Mouse (Mus musculus): ENCODE results near the gene Ap5m1. TPM values are rescaled to one million over a fixed set of nuclear protein-coding genes. Genes with fewer than 3 reads are reported as not detected.

Gene Ap5m1
- polyA plus RNA-seq, 1 experiment from 2014 or later: 28.0 TPM

DNA sequence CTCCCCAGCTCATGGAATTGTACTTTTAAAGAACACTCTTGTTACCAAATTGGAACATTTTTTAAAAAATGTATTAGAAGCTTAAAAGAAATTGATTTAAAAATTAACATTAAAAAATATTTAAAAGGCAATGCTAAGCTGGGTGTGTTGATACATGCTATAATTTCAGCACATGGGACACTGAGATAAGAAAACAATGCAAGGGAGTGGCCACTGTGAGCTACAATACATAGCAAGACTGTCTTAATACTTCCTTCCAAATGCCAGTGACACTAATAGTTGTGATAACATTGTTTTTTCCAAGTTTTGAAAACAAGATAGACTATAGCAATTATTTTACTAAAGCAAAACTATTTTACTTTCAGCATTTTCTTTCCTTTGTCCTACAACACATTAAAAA lies 16.4 kb upstream of the Ap5m1 start:
- Histone ChIP-seq H3K4me1 (replicated peaks; ENCODE audit: insufficient read depth, low read length) (no peaks in the 10 kb centered on the region), H3K4me3 (replicated peaks; ENCODE audit: low read depth, low read length) (no peak overlapping the region)
- TF ChIP-seq CTCF (IDR thresholded peaks at IDR 0.05; ENCODE audit: low read depth): no peak

DNA sequence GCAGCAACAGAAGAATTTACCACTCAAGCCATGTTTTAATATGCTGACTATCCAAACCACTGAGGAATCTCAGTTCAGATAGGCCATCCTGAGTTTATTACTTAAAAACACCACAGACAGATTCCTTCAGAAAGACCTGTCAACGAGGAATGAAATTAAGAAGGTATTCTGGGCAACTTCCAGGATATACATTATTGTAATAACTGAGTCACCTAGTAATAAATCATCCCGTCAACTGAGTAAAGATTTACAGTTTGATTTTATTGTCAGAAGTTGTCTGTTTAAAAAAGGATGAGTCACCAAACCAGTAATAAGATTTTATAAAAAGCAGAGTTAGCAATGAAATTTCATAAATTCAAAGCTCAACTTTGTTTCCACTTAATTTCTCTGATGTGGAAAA lies 2.1 kb upstream of the Ap5m1 start:
- ATAC-seq (replicated peaks; ENCODE audit: low FRiP score, low read depth) (no peak), DNase-seq (ENCODE audit: low spot score) (peak; percentile 14)
- H3K27ac ChIP-seq: no peak overlapping the region
- no peak overlapping the region for H3K9ac ChIP-seq (ENCODE audit: low read depth, low read length)
- peak overlapping the region; percentile 32; the same call in 1 of the 2 replicates for H3K4me2 ChIP-seq (ENCODE audit: low read length)
- TF ChIP-seq CTCF (IDR thresholded peaks at IDR 0.05; ENCODE audit: low read depth): no peak
- no peaks in the 10 kb centered on the region for H3K27me3 ChIP-seq (ENCODE audit: insufficient read depth, low read length)
- WGBS: 57% methylated on average over 2 of the region's 2 CpGs
- no peaks in the 10 kb centered on the region for H3K9me3 ChIP-seq (replicated peaks; ENCODE audit: low read length)
- H3K36me3 ChIP-seq (ENCODE audit: insufficient read depth, low read length): no peaks in the 10 kb centered on the region
- H3K4me1 ChIP-seq (replicated peaks; ENCODE audit: insufficient read depth, low read length): no peaks in the 10 kb centered on the region
- H3K4me3 ChIP-seq (replicated peaks; ENCODE audit: low read depth, low read length): no peak overlapping the region

More for the DNA sequence above, 16.4 kb upstream of the Ap5m1 start:
- ATAC-seq (replicated peaks; ENCODE audit: low FRiP score, low read depth) (no peak), DNase-seq (ENCODE audit: low spot score) (no peak)
- Histone ChIP-seq H3K27me3 (ENCODE audit: insufficient read depth, low read length) (no peaks in the 10 kb centered on the region), H3K9ac (ENCODE audit: low read depth, low read length) (no peak overlapping the region), H3K36me3 (ENCODE audit: insufficient read depth, low read length) (0 out of 2 replicates have a peak, but pooled peaks cover 5% of the 10 kb centered on the region), H3K9me3 (replicated peaks; ENCODE audit: low read length) (no peaks in the 10 kb centered on the region), H3K4me2 (ENCODE audit: low read length) (no peak overlapping the region), H3K27ac (no peak overlapping the region)

DNA sequence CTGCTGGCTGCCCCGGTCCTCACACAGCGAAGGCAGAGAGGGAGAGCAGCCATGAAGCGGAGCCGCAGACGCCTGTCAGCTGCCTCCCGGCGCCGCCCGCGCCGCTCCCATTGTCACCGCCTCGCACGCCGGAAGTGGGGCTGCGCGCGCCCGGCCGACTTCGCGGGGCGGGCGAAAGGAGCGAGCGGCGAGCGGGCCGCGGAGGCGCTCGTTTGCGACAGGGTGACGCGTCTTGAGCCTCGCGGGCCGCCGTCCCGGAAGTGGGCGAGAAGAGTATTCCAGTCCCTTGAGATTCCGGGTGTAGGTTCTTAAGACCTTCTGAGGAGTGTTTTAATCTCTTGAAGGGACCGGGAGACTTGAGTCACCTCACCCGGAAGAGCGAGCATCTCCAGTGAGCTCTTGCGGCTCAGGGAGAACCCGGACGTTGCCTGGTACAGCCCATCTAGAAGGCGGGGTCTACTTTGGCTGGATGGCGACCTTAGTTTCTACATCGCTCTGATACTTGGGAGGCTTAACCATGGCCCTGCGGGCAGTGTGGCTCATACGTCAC lies 452 bp downstream of the Ap5m1 start, which contains the start of gene Exoc5:
Gene Exoc5, minus strand, starts transcription at position 380 of the 550 bp plus-strand sequence.
- Histone ChIP-seq H3K4me2 (ENCODE audit: low read length) (peak within 1 kb of the TSS; percentile 81), H3K27ac (peak within 1 kb of the TSS; percentile 100), H3K27me3 (ENCODE audit: insufficient read depth, low read length) (no peaks in the 10 kb centered on the region), H3K9me3 (replicated peaks; ENCODE audit: low read length) (no peaks in the 10 kb centered on the region), H3K36me3 (ENCODE audit: insufficient read depth, low read length) (no peaks in the 10 kb centered on the region), H3K4me3 (replicated peaks; ENCODE audit: low read depth, low read length) (peak within 1 kb of the TSS; percentile 95), H3K9ac (ENCODE audit: low read depth, low read length) (peak within 1 kb of the TSS; percentile 94), H3K4me1 (replicated peaks; ENCODE audit: insufficient read depth, low read length) (no peaks in the 10 kb centered on the region)
- no peak for TF ChIP-seq CTCF (IDR thresholded peaks at IDR 0.05; ENCODE audit: low read depth)
- 0% methylated on average over 53 of the region's 53 CpGs for WGBS
- DNase-seq (ENCODE audit: low spot score) (peak; percentile 95), ATAC-seq (replicated peaks; ENCODE audit: low FRiP score, low read depth) (peak; percentile 96)

DNA sequence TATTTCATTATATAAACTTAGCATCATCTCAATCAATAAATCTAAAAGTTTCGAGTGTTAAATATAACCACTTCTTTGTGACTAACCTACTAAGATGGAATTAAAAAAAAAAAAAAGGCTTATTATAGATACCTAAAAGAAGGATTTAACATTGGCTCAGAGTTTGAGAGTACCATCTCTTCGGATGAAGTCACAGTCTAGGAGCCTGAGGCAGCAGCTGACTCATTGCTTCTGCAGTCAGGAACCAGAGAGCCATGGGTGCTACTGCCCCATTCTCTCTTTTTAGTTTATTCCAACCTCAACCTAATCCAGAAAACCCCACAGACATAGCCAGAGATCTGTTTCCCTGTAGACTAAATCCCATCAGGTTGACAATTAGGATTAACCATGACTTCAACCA lies 6.9 kb downstream of the Ap5m1 start:
- Histone ChIP-seq H3K27ac (no peak overlapping the region), H3K4me2 (ENCODE audit: low read length) (no peak overlapping the region), H3K36me3 (ENCODE audit: insufficient read depth, low read length) (peaks cover 7% of the 10 kb centered on the region; the same call in 1 of the 2 replicates), H3K4me1 (replicated peaks; ENCODE audit: insufficient read depth, low read length) (no peaks in the 10 kb centered on the region), H3K27me3 (ENCODE audit: insufficient read depth, low read length) (no peaks in the 10 kb centered on the region), H3K9me3 (replicated peaks; ENCODE audit: low read length) (no peaks in the 10 kb centered on the region), H3K9ac (ENCODE audit: low read depth, low read length) (no peak overlapping the region), H3K4me3 (replicated peaks; ENCODE audit: low read depth, low read length) (no peak overlapping the region)
- WGBS: 86% methylated on average over 2 of the region's 2 CpGs
- no peak for TF ChIP-seq CTCF (IDR thresholded peaks at IDR 0.05; ENCODE audit: low read depth)
- ATAC-seq (replicated peaks; ENCODE audit: low FRiP score, low read depth) (no peak), DNase-seq (ENCODE audit: low spot score) (no peak)

DNA sequence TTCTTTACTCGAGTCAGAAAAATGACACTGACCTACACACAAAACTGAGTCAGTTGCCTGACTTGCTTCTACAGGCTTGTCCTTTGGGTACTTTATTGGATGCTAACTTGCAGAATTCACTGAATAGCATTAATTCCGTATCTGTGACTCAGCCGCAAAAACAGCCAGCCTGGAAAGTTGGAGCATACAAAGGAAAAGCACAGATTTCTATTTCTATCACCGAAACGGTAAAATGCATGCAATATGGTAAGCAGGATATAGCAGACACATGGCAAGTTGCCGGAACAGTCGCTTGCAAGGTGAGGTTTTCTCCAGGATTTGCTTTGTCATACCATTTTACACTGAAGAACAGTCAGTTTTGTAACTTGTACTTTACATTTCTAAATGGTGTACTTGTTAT lies 8.0 kb downstream of the Ap5m1 start:
- Histone ChIP-seq H3K4me1 (replicated peaks; ENCODE audit: insufficient read depth, low read length) (no peaks in the 10 kb centered on the region), H3K4me2 (ENCODE audit: low read length) (no peak overlapping the region), H3K36me3 (ENCODE audit: insufficient read depth, low read length) (peaks cover 7% of the 10 kb centered on the region; the same call in 1 of the 2 replicates), H3K27ac (no peak overlapping the region), H3K9ac (ENCODE audit: low read depth, low read length) (no peak overlapping the region), H3K4me3 (replicated peaks; ENCODE audit: low read depth, low read length) (no peak overlapping the region), H3K9me3 (replicated peaks; ENCODE audit: low read length) (no peaks in the 10 kb centered on the region), H3K27me3 (ENCODE audit: insufficient read depth, low read length) (no peaks in the 10 kb centered on the region)
- DNase-seq (ENCODE audit: low spot score) (no peak), ATAC-seq (replicated peaks; ENCODE audit: low FRiP score, low read depth) (no peak)
- TF ChIP-seq CTCF (IDR thresholded peaks at IDR 0.05; ENCODE audit: low read depth): no peak
- 96% methylated on average over 7 of the region's 7 CpGs for WGBS

DNA sequence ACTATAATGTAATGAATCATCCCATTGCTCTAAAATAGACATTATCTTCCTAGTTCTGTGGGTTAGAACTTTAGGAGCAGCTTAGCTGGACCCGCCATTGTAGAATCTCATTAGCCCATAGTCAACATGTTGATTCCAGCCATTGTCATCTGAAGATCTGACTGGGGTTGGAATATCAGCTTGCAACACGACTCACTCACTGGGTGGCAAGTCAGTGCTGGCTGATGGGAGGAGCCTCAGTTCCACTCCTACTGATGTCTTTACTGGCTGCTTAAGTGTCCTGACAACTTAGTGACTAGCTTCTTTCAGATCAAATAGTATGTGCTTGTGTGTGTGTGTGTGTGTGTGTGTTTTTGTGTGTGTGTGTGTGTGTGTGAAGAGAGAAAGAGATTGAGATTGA lies 8.5 kb downstream of the Ap5m1 start:
- ATAC-seq (replicated peaks; ENCODE audit: low FRiP score, low read depth): no peak
- no peaks in the 10 kb centered on the region for H3K27me3 ChIP-seq (ENCODE audit: insufficient read depth, low read length)
- H3K27ac ChIP-seq: no peak overlapping the region
- H3K4me2 ChIP-seq (ENCODE audit: low read length): no peak overlapping the region
- no peak overlapping the region for H3K4me3 ChIP-seq (replicated peaks; ENCODE audit: low read depth, low read length)
- WGBS: 64% methylated on average over 2 of the region's 2 CpGs
- no peaks in the 10 kb centered on the region for H3K4me1 ChIP-seq (replicated peaks; ENCODE audit: insufficient read depth, low read length)
- no peak overlapping the region for H3K9ac ChIP-seq (ENCODE audit: low read depth, low read length)
- H3K36me3 ChIP-seq (ENCODE audit: insufficient read depth, low read length): peaks cover 9% of the 10 kb centered on the region
- no peak for TF ChIP-seq CTCF (IDR thresholded peaks at IDR 0.05; ENCODE audit: low read depth)
- DNase-seq (ENCODE audit: low spot score): no peak
- no peaks in the 10 kb centered on the region for H3K9me3 ChIP-seq (replicated peaks; ENCODE audit: low read length)

DNA sequence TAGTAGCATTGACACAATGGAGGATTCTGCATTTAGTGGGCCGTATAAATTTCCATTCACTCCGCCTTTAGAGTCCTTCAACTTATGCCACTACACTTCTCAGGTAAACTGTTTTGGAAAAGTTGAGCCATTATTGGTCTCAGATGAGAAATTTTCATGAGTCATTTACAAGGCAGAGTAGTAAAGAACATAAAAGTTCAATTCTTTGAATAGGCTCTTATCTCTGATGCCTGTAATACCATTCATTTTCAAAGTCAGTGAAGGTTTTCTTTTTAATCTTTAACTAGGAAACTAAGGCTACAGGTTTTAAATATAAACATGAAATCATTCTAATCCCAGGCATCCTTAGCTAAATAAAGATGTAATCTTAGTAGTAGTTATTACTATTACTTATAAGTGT lies 12.9 kb downstream of the Ap5m1 start:
- H3K9ac ChIP-seq (ENCODE audit: low read depth, low read length): no peak overlapping the region
- no peak overlapping the region for H3K27ac ChIP-seq
- H3K36me3 ChIP-seq (ENCODE audit: insufficient read depth, low read length): peaks cover 11% of the 10 kb centered on the region
- H3K4me1 ChIP-seq (replicated peaks; ENCODE audit: insufficient read depth, low read length): no peaks in the 10 kb centered on the region
- no peak for TF ChIP-seq CTCF (IDR thresholded peaks at IDR 0.05; ENCODE audit: low read depth)
- H3K4me2 ChIP-seq (ENCODE audit: low read length): no peak overlapping the region
- H3K27me3 ChIP-seq (ENCODE audit: insufficient read depth, low read length): no peaks in the 10 kb centered on the region
- H3K9me3 ChIP-seq (replicated peaks; ENCODE audit: low read length): no peaks in the 10 kb centered on the region
- ATAC-seq (replicated peaks; ENCODE audit: low FRiP score, low read depth): no peak
- 80% methylated on average over 2 of the region's 2 CpGs for WGBS
- no peak overlapping the region for H3K4me3 ChIP-seq (replicated peaks; ENCODE audit: low read depth, low read length)
- DNase-seq (ENCODE audit: low spot score): no peak

Data from kidney, postnatal 0 days (tissue).